Mouse (Mus musculus) testis, adult 10 weeks (tissue): ENCODE results near the gene Trpm8. TPM values are rescaled to one million over a fixed set of nuclear protein-coding genes. Genes with fewer than 3 reads are reported as not detected.

ENCODE experiments used
- polyA plus RNA-seq: library from polyadenylated mRNA; stranded (reverse); fragments of 350-450 nt; fragmentation: Illumina TruSeq; extraction: RNeasy Lipid Tissue Mini Kit (QIAGEN cat#74804); gene quantifications from one replicate; pipeline ENCODE4 v1.2.3, GENCODE M21; 2014; ENCODE audit warnings: low read depth, low replicate concordance

Trpm8 gene
- polyA plus RNA-seq: 2.1 TPM

DNA sequence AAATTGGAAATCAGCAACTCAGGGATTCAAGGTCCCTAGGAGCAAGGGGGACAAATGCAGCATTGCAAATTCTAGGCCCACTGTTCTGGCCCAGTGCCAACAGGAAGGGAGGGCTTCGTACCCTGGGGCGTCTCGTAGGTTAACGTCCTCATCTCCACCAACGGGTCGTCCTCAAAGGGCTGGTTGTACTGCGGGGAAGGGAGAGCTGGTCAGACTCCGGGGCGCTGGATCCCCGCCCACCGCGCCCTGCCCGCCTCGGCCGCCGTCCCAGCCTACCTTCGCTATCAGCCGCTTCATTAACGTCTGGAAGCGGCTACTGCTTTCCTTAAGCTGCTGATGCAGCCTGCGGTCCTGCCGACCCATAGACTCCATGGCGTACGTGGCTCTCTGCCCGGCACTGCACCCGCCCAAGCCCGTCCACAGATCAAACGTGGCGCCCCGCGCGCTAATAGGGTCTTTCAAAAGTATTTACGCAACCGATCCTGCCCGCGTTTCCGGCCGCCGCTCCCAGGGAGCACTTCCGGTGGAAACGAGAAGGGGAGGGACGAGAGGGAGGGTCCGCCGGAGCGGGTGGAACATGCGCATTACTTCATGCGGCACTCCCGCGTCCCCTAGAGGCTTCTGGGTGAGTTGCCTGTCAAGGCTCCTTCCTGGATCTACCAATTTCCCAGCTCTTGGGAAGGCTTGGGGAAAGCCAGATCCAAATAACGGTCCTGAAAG is at the start of gene Trpm8, which contains the start of gene Hjurp:
TSS of gene Trpm8 (plus strand) at position 564 of the 720 bp plus-strand sequence.
TSS of gene Hjurp (minus strand) at position 536 of the 720 bp plus-strand sequence.

DNA sequence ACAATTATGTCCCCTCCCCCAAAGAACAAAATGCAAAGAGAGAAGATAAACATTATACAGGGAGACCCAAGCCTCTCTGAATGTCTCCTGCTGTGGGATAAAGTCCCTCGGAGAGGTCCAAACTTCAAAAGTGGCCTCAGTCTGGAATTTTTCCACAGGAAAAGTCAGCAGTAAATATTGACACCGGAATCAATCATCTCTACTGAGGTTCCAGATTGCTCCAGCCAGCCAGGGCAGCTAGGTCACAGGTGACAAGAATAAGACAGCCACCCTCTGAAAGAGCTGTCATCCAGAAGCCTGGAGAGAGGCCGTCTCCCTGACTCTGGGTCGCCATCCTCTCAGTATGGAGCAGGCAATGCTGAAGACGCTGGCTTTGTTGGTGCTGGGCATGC is 129.3 kb downstream of the Trpm8 start, which contains the start of gene Spp2:
TSS of gene Spp2 (plus strand) at position 155 of the 392 bp plus-strand sequence.

Other genes starting within 250 kb of the Trpm8 start
- gene Ugt1a10, start 222.3 kb upstream of the Trpm8 start, polyA plus RNA-seq: not detected
- gene Ugt1a9, start 206.9 kb upstream of the Trpm8 start, polyA plus RNA-seq: not detected
- gene Ugt1a8, start 189.8 kb upstream of the Trpm8 start, polyA plus RNA-seq: not detected
- 22.5 TPM for gene Ugt1a7c, start 182.6 kb upstream of the Trpm8 start, polyA plus RNA-seq
- gene Ugt1a6b, start 174.4 kb upstream of the Trpm8 start, polyA plus RNA-seq: 2.3 TPM
- 42.1 TPM for gene Ugt1a6a, start 142.9 kb upstream of the Trpm8 start, polyA plus RNA-seq
- not detected for gene Ugt1a5, start 111.6 kb upstream of the Trpm8 start, polyA plus RNA-seq
- 0.14 TPM for gene Ugt1a2, start 77.1 kb upstream of the Trpm8 start, polyA plus RNA-seq
- gene Dnajb3, start 71.9 kb upstream of the Trpm8 start, polyA plus RNA-seq: 799 TPM
- 0.57 TPM for gene Ugt1a1, start 65.7 kb upstream of the Trpm8 start, polyA plus RNA-seq
- 78.3 TPM for gene Mroh2a, start 50.7 kb upstream of the Trpm8 start, polyA plus RNA-seq
- 27.0 TPM for gene Hjurp, start within 50 bp of the Trpm8 start, polyA plus RNA-seq
- not detected for gene Spp2, start 129.3 kb downstream of the Trpm8 start, polyA plus RNA-seq
- gene Glrp1, start 232.4 kb downstream of the Trpm8 start, polyA plus RNA-seq: 3.3 TPM